Mouse (Mus musculus): ENCODE results near the gene Gm9747.

Gm9747 gene

GRCm38 (mm10) chr1:82257457-82257856 is 24.5 kb downstream of the Gm9747 start:
- DNase-seq (ENCODE audit: low read depth) = no peak

DNA sequence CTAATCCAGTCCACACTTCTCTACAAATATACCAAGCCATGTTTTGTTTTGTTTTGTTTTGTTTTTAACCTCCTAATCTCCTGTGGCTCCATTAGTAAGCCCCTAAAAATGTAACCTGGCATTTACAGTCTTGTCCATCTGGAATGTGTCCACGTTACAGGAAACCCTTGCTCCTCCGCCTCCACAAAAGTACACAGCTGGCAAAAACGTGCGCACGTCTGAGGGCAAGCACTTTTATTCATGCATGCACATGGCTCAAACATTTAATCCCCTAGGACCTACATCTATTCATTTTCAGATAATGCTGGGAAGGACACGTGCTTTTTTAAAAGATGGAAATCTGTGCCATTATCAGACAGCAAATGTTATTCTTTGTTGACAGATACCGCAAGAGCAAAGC is 25.4 kb downstream of the Gm9747 start:
- no peak for DNase-seq (ENCODE audit: low read depth)

- DNase-seq (ENCODE audit: low read depth) = no peak
These were observed 27.1 kb downstream of the Gm9747 start for GRCm38 (mm10) chr1:82260055-82260454.

DNA sequence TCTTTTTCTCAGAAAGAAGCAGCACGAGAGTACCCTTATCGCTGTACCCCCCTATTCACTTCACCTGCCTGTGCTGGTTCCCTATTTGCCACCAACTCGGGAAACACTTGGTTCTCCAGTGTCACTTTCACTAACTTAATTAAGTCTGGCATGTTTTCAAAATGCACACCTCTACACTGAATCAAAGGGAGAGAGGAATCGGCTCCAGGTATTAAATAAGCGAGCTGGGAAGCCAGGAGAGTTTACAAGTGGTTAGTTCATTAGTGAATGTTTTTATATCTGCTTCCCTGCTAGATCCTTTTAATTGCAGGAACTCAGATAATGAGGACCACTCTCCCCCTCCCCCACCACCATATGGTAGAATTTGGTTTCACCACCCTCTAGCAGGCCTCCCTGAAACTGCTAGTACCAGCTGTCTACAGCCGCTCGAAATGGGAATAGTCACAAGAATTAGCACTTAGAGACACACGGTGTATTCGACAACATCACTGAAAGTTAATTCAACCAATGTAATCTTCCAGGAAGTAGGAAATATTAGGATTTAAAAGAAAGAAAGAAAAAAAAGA is 28.2 kb downstream of the Gm9747 start:
- DNase-seq (ENCODE audit: low read depth) = no peak

DNA sequence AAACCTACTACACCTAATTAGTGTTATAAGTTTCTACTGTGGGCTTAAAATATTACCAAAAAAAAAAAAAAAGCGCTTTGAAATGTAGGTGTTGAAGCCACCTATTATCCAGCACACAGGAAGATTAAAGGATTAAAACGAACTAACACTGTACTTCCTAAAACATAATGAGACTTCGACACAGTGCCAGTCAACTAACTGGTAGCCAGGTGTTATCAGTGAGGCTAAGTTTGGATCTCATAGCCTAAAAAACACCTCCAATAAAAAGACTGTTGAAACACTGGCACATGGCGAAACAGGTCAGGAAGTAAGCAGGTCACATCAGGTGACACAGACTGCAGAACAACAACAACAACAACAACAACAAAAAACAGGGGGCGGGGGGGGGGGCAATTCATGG is 28.7 kb downstream of the Gm9747 start:
- no peak for DNase-seq (ENCODE audit: low read depth)

- no peak for DNase-seq (ENCODE audit: low read depth)
These were observed 29.4 kb downstream of the Gm9747 start for GRCm38 (mm10) chr1:82262331-82262730.

DNA sequence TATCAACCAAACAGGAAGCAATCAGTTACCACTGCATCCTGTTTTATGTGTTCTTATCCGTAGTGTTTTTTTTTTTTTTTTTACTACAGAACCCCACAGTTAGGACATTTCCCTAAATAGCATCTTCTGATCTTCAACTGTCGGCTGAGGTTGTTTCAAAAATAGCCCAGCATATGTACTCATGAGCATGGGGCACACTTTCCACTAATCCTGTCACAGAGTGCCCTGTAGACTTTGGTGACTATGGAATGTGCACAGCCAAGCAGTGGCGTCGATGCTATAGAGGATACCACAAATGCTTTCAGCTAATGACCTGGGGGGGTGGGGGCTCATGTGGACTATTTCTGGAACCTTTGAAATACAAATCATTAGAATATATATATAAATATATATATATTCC is 34.6 kb downstream of the Gm9747 start:
- DNase-seq (ENCODE audit: low read depth) = no peak

DNA sequence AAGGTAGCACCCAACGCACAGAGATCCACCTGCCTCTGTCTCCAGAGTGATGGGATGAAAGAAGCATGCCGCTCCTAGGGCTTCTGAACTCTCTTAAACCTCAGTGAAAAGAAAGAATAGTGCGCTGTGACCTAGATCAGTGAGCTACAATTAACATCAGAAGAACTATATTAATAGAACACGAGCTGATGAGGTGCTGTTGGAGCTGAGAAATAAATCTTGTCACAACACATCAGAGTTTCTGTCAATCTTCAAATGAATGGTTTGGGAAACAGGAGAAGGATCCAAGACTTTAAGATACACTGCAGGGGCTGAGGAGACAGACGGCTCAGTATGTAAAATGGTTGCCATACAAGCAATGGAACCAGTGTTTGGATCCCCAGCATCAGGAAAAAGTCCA is 39.3 kb downstream of the Gm9747 start:
- DNase-seq (ENCODE audit: low read depth) = no peak

DNA sequence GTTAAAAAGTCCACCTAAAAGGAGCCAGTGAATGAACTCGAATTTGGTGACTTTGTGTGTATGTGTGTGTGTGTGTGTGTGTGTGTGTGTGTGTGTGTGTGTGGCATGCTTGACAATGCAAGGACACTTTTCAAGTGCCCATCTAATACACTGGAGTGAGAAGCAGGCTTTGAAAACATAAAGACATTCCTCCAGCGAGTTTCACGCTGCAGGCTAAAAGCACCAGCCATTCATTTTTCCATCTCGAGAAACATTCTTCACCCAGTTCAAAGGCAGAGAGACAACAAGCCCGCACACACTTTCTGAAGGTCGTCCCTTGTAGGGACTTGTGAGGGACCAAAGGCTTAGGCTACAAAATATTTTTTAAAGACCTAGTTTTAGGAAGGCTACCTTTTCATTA is 40.6 kb downstream of the Gm9747 start:
- DNase-seq (ENCODE audit: low read depth) = no peak

DNA sequence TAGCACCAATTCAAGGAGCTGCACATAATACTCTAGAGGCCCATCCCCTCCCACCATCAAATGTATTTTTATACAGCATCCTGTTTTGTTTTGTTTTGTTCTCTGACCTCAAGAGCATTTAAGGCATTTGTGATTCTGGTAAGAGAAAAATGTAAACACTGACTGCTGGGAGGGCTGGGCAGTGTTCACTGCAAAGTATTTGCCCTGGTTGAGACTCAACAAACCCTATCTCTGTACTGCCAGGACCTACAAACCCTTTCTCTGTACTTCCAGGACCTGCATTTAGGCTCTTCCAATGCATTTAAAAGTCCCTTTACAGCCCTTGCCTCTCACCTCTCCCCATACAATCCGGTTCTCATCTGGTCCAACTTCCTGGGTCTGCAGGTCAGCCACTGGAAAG is 41.4 kb downstream of the Gm9747 start:
- no peak for DNase-seq (ENCODE audit: low read depth)

- no peak for DNase-seq (ENCODE audit: low read depth)
These were observed 46.9 kb downstream of the Gm9747 start for GRCm38 (mm10) chr1:82279768-82280167.

GRCm38 (mm10) chr1:82281823-82282222 is 48.9 kb downstream of the Gm9747 start:
- peak; percentile 9 for DNase-seq (ENCODE audit: low read depth)

DNA sequence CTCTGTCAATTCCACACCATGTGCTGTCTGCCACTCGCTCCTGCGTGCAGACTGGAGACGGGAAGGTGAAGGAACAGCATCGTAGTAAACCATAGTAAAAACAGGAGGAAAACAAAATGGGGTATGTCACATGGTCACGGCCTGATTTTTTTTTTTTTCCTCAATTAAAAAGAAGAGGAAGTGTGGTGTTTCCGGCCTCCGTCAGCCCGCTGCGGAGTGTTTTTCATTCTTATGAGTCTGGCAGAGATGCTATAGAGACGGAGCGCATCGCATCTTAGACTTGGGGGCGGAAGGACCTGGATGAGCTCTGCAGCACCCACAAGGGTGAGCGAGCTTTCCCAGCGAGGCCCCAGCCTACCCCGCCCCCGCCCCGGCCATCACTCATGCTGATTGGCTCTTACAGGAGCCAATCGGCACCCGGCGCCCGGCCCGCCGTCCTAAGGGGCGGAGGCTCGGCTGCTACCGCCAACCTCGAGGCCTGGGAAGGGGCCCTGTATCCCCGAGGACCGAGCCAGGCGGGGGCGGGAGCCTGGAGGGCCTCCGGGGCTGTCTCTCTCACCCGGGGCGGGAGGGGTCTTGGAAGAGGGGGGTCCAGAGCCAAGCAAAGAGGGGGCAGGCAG is 50.2 kb downstream of the Gm9747 start:
- DNase-seq (ENCODE audit: low read depth) = peak; percentile 85

DNA sequence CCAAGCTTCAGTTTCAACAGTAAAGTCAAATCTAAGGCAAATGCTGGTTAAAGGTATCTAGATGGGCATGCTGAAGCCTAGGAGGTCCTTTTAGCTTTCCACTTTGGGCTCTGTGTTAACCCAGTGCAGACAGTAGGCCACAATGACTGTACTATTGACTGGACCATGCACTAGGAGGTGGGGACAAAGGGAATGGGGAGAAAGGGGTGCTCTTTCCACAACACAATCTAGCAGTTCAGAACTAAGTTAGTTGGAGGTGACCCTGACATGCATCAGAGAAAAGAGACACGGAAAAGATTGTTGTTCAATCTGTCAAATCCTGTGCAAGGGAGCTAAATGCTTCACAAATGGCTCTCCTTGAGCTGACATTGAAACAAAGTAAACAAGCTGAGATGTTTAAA is 51.0 kb downstream of the Gm9747 start:
- DNase-seq (ENCODE audit: low read depth) = peak; percentile 22

- no peak for DNase-seq (ENCODE audit: low read depth)
These were observed 51.5 kb downstream of the Gm9747 start for GRCm38 (mm10) chr1:82284403-82284802.

Measured in induced T-regulatory cell, adult 2 months (primary cell).